Mouse (Mus musculus) MEL (cell line): ENCODE data around the gene H1fx. TPM values are rescaled to one million over a fixed set of nuclear protein-coding genes. Genes with fewer than 3 reads are reported as not detected.

Source experiments
- DNase-seq: peaks from one replicate; pipeline ENCODE4 v3.0.0; 2011; ENCODE audit warnings: low read depth, low spot score
- H3K27ac ChIP-seq: 2 replicates; pipeline ENCODE4 v1.5.1; 2012; ENCODE audit warnings: low read depth, mild to moderate bottlenecking, control low read depth, low read length, moderate library complexity; ENCODE audit not compliant: control insufficient read depth
- H3K27me3 ChIP-seq, 2 experiments: fragments of 150-350 bp in 1 of 2; sonication (generic) in 1 of 2; 2 replicates each; pipeline ENCODE4 v1.6.1; 2012; ENCODE audit warnings: low read length in 2 of 2, mild to moderate bottlenecking in 2 of 2, improper control_type of control experiment in 1 of 2, moderate library complexity in 1 of 2; ENCODE audit not compliant: insufficient read depth in 2 of 2, control insufficient read depth in 1 of 2
- H3K36me3 ChIP-seq, 2 experiments: 2 replicates each; pipeline ENCODE4 v1.6.1; 2012 to 2014; ENCODE audit warnings: low read length in 2 of 2, improper control_type of control experiment in 1 of 2, inconsistent platforms in 1 of 2, mild to moderate bottlenecking in 1 of 2; ENCODE audit not compliant: insufficient read depth in 2 of 2, control insufficient read depth in 1 of 2
- H3K4me1 ChIP-seq, 2 experiments: fragments of 150-350 bp in 1 of 2; sonication (generic) in 1 of 2; 2 replicates each; pipeline ENCODE4 v1.6.1; 2012; ENCODE audit warnings: low read length in 2 of 2, improper control_type of control experiment in 1 of 2, mild to moderate bottlenecking in 1 of 2; ENCODE audit not compliant: insufficient read depth in 2 of 2, control insufficient read depth in 1 of 2
- H3K4me3 ChIP-seq, 2 experiments: fragments of 150-350 bp in 1 of 2; sonication (generic) in 1 of 2; 2 replicates each; pipeline ENCODE4 v1.5.1; 2012; ENCODE audit warnings: low read depth in 2 of 2, low read length in 2 of 2, mild to moderate bottlenecking in 2 of 2, moderate library complexity in 2 of 2, control low read depth in 1 of 2, improper control_type of control experiment in 1 of 2; ENCODE audit not compliant: control insufficient read depth in 1 of 2, insufficient read depth in 1 of 2
- H3K79me2 ChIP-seq: 2 replicates; pipeline ENCODE4 v1.6.1; 2012; ENCODE audit warnings: mild to moderate bottlenecking, low read length, moderate library complexity; ENCODE audit not compliant: control insufficient read depth, poor library complexity, insufficient read depth
- H3K9ac ChIP-seq: 2 replicates; pipeline ENCODE4 v1.6.1; 2012; ENCODE audit warnings: low read depth, mild to moderate bottlenecking, control low read depth, low read length, moderate library complexity; ENCODE audit not compliant: control insufficient read depth, poor library complexity, severe bottlenecking
- H3K9me3 ChIP-seq: fragments of 150-350 bp; sonication (generic); replicated peaks from 2 replicates; pipeline ENCODE4 v1.6.1; 2012; ENCODE audit warnings: mild to moderate bottlenecking, low read length, improper control_type of control experiment, moderate library complexity; ENCODE audit not compliant: insufficient read depth
- BHLHE40 ChIP-seq: IDR thresholded peaks from 2 replicates; pipeline ENCODE4 v1.6.1; 2012; ENCODE audit warnings: low read depth, mild to moderate bottlenecking, inconsistent platforms, low read length, improper control_type of control experiment, borderline replicate concordance
- CHD2 ChIP-seq: IDR thresholded peaks from 2 replicates; pipeline ENCODE4 v1.6.1; 2011; ENCODE audit warnings: low read length, improper control_type of control experiment
- EP300 ChIP-seq, 2 experiments: IDR thresholded peaks; 2 replicates each; pipeline ENCODE4 v1.6.1; 2011; ENCODE audit warnings: improper control_type of control experiment in 2 of 2, low read length in 2 of 2, low read depth in 1 of 2, mild to moderate bottlenecking in 1 of 2
- ETS1 ChIP-seq: IDR thresholded peaks from 2 replicates; pipeline ENCODE4 v1.6.1; 2012; ENCODE audit warnings: low read depth, mild to moderate bottlenecking, inconsistent platforms, low read length, improper control_type of control experiment, moderate library complexity
- GATA1 ChIP-seq: IDR thresholded peaks from 2 replicates; pipeline ENCODE4 v1.6.1; 2011; ENCODE audit warnings: low read depth, low read length, improper control_type of control experiment
- HCFC1 ChIP-seq: IDR thresholded peaks from 2 replicates; pipeline ENCODE4 v1.6.1; 2012; ENCODE audit warnings: low read depth, mild to moderate bottlenecking, inconsistent platforms, low read length, improper control_type of control experiment, moderate library complexity
- JUND ChIP-seq: IDR thresholded peaks from 2 replicates; pipeline ENCODE4 v1.6.1; 2011; ENCODE audit warnings: low read depth, mild to moderate bottlenecking, improper control_type of control experiment, low read length
- KAT2A ChIP-seq: conservative IDR thresholded peaks from 2 replicates; pipeline ENCODE4 v1.6.1; 2012; ENCODE audit warnings: low read depth, low read length, improper control_type of control experiment, inconsistent platforms
- MAFK ChIP-seq: IDR thresholded peaks from 2 replicates; pipeline ENCODE4 v1.6.1; 2011; ENCODE audit warnings: low read depth, mild to moderate bottlenecking, low read length, improper control_type of control experiment, borderline replicate concordance
- MAX ChIP-seq: IDR thresholded peaks from 2 replicates; pipeline ENCODE4 v1.6.1; 2011; ENCODE audit warnings: low read length, improper control_type of control experiment
- MAZ ChIP-seq: IDR thresholded peaks from 2 replicates; pipeline ENCODE4 v1.6.1; 2012; ENCODE audit warnings: low read depth, mild to moderate bottlenecking, inconsistent platforms, low read length, improper control_type of control experiment
- MEF2A ChIP-seq: IDR thresholded peaks from 2 replicates; pipeline ENCODE4 v1.6.1; 2014; ENCODE audit warnings: low read depth, mild to moderate bottlenecking, inconsistent platforms, low read length, improper control_type of control experiment; ENCODE audit not compliant: poor library complexity, insufficient replicate concordance, severe bottlenecking; ENCODE audit errors: extremely low read depth
- MXI1 ChIP-seq: IDR thresholded peaks from 2 replicates; pipeline ENCODE4 v1.6.1; 2011; ENCODE audit warnings: mild to moderate bottlenecking, low read depth, low read length, improper control_type of control experiment
- MYC ChIP-seq: IDR thresholded peaks from 2 replicates; pipeline ENCODE4 v1.6.1; 2011; ENCODE audit warnings: low read depth, mild to moderate bottlenecking, low read length, improper control_type of control experiment, moderate library complexity
- NELFE ChIP-seq: IDR thresholded peaks from 2 replicates; pipeline ENCODE4 v1.6.1; 2011; ENCODE audit warnings: low read depth, low read length, improper control_type of control experiment
- NRF1 ChIP-seq: IDR thresholded peaks from 2 replicates; pipeline ENCODE4 v1.6.1; 2014; ENCODE audit warnings: low read depth, mild to moderate bottlenecking, inconsistent platforms, low read length, improper control_type of control experiment, moderate library complexity; ENCODE audit not compliant: poor library complexity, insufficient read depth, severe bottlenecking
- POLR2A ChIP-seq, 2 experiments: IDR thresholded peaks; 2 replicates each; pipeline ENCODE4 v1.6.1; 2011 to 2012; ENCODE audit warnings: low read length in 2 of 2, mild to moderate bottlenecking in 2 of 2, control low read depth in 1 of 2, improper control_type of control experiment in 1 of 2, low read depth in 1 of 2, moderate library complexity in 1 of 2; ENCODE audit not compliant: control insufficient read depth in 1 of 2, insufficient read depth in 1 of 2, poor library complexity in 1 of 2
- POLR2AphosphoS5 ChIP-seq: IDR thresholded peaks from 2 replicates; pipeline ENCODE4 v1.6.1; 2012; ENCODE audit warnings: low read depth, borderline replicate concordance, mild to moderate bottlenecking, inconsistent platforms, low read length, moderate library complexity, mixed read lengths
- RAD21 ChIP-seq: IDR thresholded peaks from 2 replicates; pipeline ENCODE4 v1.6.1; 2011; ENCODE audit warnings: mild to moderate bottlenecking, low read depth, low read length, improper control_type of control experiment
- RCOR1 ChIP-seq: IDR thresholded peaks from 2 replicates; pipeline ENCODE4 v1.6.1; 2012; ENCODE audit warnings: low read depth, mild to moderate bottlenecking, inconsistent platforms, low read length, improper control_type of control experiment
- SIN3A ChIP-seq: IDR thresholded peaks from 2 replicates; pipeline ENCODE4 v1.6.1; 2012; ENCODE audit warnings: low read length, improper control_type of control experiment, inconsistent platforms
- SMC3 ChIP-seq: IDR thresholded peaks from 2 replicates; pipeline ENCODE4 v1.6.1; 2011; ENCODE audit warnings: low read depth, low read length, improper control_type of control experiment
- TCF12 ChIP-seq: IDR thresholded peaks from 2 replicates; pipeline ENCODE4 v1.6.1; 2014; ENCODE audit warnings: low read depth, mild to moderate bottlenecking, inconsistent platforms, low read length, improper control_type of control experiment, moderate library complexity
- UBTF ChIP-seq: IDR thresholded peaks from 2 replicates; pipeline ENCODE4 v1.6.1; 2012; ENCODE audit warnings: low read depth, mild to moderate bottlenecking, inconsistent platforms, low read length, improper control_type of control experiment, moderate library complexity, borderline replicate concordance; ENCODE audit not compliant: insufficient read depth
- USF1 ChIP-seq: IDR thresholded peaks from 2 replicates; pipeline ENCODE4 v1.6.1; 2014; ENCODE audit warnings: low read depth, mild to moderate bottlenecking, inconsistent platforms, low read length, improper control_type of control experiment, moderate library complexity
- USF2 ChIP-seq, 2 experiments: IDR thresholded peaks; 2 replicates each; pipeline ENCODE4 v1.6.1; 2011 to 2012; ENCODE audit warnings: improper control_type of control experiment in 2 of 2, low read length in 2 of 2, borderline replicate concordance in 1 of 2, inconsistent platforms in 1 of 2, low read depth in 1 of 2, mild to moderate bottlenecking in 1 of 2; ENCODE audit not compliant: insufficient read depth in 1 of 2
- ZMIZ1 ChIP-seq: IDR thresholded peaks from 2 replicates; pipeline ENCODE4 v1.6.1; 2012; ENCODE audit warnings: low read depth, mild to moderate bottlenecking, inconsistent platforms, low read length, improper control_type of control experiment, moderate library complexity
- ZNF384 ChIP-seq: IDR thresholded peaks from 2 replicates; pipeline ENCODE4 v1.6.1; 2012; ENCODE audit warnings: low read depth, mild to moderate bottlenecking, inconsistent platforms, low read length, improper control_type of control experiment
- polyA plus RNA-seq, 2 experiments: library from polyadenylated mRNA; stranded (reverse) in 1 of 2; unstranded in 1 of 2; fragments of >175 nt in 1 of 2; fragments of >200 nt in 1 of 2; gene quantifications; 2 replicates each; pipeline versions ENCODE4 v1.2.1 to v1.2.4; 2012; ENCODE audit warnings: low replicate concordance in 2 of 2, low read depth in 1 of 2; ENCODE audit not compliant: insufficient read length in 2 of 2, insufficient read depth in 1 of 2, missing spikeins in 1 of 2
- total RNA-seq: library from RNA; depleted of rRNA; stranded (reverse); fragments of 300-350 nt; gene quantifications from 2 replicates; pipeline ENCODE4 v1.2.3, GENCODE M21; 2012; rRNA removed

H1fx gene
- total RNA-seq (not detected in 2 replicates), polyA plus RNA-seq (not detected)

GRCm38 (mm10) chr6:87981547-87982256 lies at the start of gene H1fx:
H1fx (minus strand) TSS chr6:87981637.
- Histone ChIP-seq H3K79me2 (no peaks in the 10 kb centered on the region), H3K4me3 (no peak within 1 kb of the TSS), H3K27me3 (no peaks in the 10 kb centered on the region; a peak in 1 of 4 replicates), H3K27ac (no peak within 1 kb of the TSS), H3K4me1 (no peaks in the 10 kb centered on the region), H3K36me3 (no peaks in the 10 kb centered on the region), H3K9ac (no peak within 1 kb of the TSS), H3K9me3 (no peaks in the 10 kb centered on the region)
- no peak for DNase-seq
- TF ChIP-seq ZMIZ1, result no peak
- no peak for TF ChIP-seq MAX
- no peak for TF ChIP-seq MYC

DNA sequence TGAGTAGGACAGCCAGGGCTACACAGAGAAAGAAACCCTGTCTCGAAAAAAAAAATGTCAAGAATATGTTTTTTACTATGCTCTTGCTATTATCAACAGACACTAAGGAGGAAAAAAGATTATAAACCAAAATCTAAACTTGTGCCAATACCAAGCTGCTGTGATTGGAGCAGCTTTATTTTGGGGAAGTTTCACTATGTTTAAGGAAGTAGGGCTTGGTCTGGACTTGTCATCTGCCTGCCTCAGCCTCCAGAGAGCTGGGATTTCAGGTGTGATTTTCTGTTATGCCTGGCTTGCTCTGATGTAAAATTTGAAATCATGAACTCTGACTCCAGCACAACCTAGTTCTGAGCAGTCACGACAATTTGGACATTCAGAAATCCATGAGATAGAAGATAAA lies 49.0 kb upstream of the H1fx start:
- no peak overlapping the region for H3K9ac ChIP-seq
- no peak overlapping the region for H3K4me3 ChIP-seq
- H3K9me3 ChIP-seq, result no peaks in the 10 kb centered on the region
- H3K79me2 ChIP-seq, result peaks cover 25% of the 10 kb centered on the region
- no peaks in the 10 kb centered on the region for H3K27me3 ChIP-seq
- H3K36me3 ChIP-seq, result peaks cover 0 to 4% of the 10 kb centered on the region in 2 experiments; a peak in 2 of 4 replicates
- no peak for TF ChIP-seq NRF1
- no peak for TF ChIP-seq POLR2AphosphoS5
- no peak for TF ChIP-seq MAZ
- no peak for TF ChIP-seq KAT2A
- TF ChIP-seq RCOR1, result peak; percentile 100
- TF ChIP-seq SIN3A, result no peak
- TF ChIP-seq SMC3, result no peak
- TF ChIP-seq MEF2A, result no peak
- TF ChIP-seq HCFC1, result no peak
- no peak for TF ChIP-seq UBTF
- no peak for TF ChIP-seq ZNF384
- TF ChIP-seq MXI1, result no peak; the same call in 1 of the 2 replicates
- no peak for TF ChIP-seq EP300 (IDR thresholded peaks at IDR 0.05; ENCODE audit: low read depth in 1 of 2, low read length in 2 of 2)
- no peak for TF ChIP-seq JUND
- no peak for TF ChIP-seq CHD2
- TF ChIP-seq USF2 (IDR thresholded peaks at IDR 0.05; ENCODE audit: borderline replicate concordance in 1 of 2, insufficient read depth in 1 of 2, low read depth in 1 of 2, low read length in 2 of 2), result no peak
- 0 out of 2 replicates have a peak, but pooled peaks have one; percentile 7 for TF ChIP-seq TCF12
- TF ChIP-seq RAD21, result no peak
- TF ChIP-seq ETS1, result 0 out of 2 replicates have a peak, but pooled peaks have one; percentile 5
- TF ChIP-seq USF1, result no peak
- no peak for TF ChIP-seq POLR2A (IDR thresholded peaks at IDR 0.05; ENCODE audit: control insufficient read depth in 1 of 2, insufficient read depth in 1 of 2, low read depth in 1 of 2, low read length in 2 of 2, poor library complexity in 1 of 2)
- 0 out of 2 replicates have a peak, but pooled peaks have one; percentile 38 for TF ChIP-seq BHLHE40
- no peak for TF ChIP-seq MAFK
- peak; percentile 21; the same call in 1 of the 2 replicates for TF ChIP-seq GATA1
- TF ChIP-seq MYC, result no peak
- TF ChIP-seq NELFE, result no peak
- no peak overlapping the region for H3K27ac ChIP-seq
- H3K4me1 ChIP-seq, result no peaks in the 10 kb centered on the region
- DNase-seq, result peak; percentile 51
